In the genomic region with DNA sequence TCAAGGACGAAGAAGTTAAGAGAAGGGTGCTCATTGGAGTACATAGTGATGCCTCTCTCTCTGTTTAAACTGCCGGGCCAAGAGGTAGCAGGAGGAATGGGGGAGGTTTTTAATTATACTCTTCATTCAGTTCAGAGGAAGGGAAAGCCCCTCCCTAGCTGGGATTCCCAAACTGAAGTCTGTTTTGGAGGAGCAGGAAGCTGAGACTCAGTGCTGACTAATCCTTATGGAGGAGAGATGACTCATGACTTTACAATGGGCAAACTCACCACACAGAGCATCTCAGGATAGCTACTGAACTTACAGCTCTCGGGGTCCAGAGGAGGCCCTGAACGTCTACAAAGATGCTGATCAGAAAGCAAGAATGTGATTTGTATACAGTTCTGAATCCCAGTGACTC, we compare ENCODE assay signal across 25 mouse cellular contexts. TPM values are rescaled to one million over a fixed set of nuclear protein-coding genes. Genes with fewer than 3 reads are reported as not detected.
DNase-seq lines count a peak whose midpoint lies in the region; ATAC-seq and TF ChIP-seq lines count a peak whose summit lies in the region.
"Had no signal": no experiment of that assay in that cellular context is flagged by ENCODE, and none has a peak within 500 bp of the region (broad histone marks: within the 10 kb centered on the region; RNA-seq: fewer than 3 reads in every experiment).

No protein-coding gene starts in this region.

- H3K4me2 ChIP-seq in kidney, postnatal 0 days (ENCODE audit: low read length): no peak overlapping the region
- H3K4me2 ChIP-seq in lung, postnatal 0 days (replicated peaks; ENCODE audit: low read depth, low read length): no peak overlapping the region
- H3K4me2 ChIP-seq in myocyte (ENCODE audit: low read depth): peak overlapping the region; percentile 63
- H3K4me2 ChIP-seq: hindbrain, embryonic 12.5 days; limb, embryonic 12.5 days; liver, embryonic 12.5 days; lung, embryonic 14.5 days; stomach, embryonic 15.5 days had no signal

- DNase-seq in kidney, postnatal 0 days (ENCODE audit: low spot score): peak; percentile 40
- no peak for DNase-seq in kidney, postnatal 14 days
- DNase-seq in lung, postnatal 0 days (ENCODE audit: low spot score): peak; percentile 7
- no peak for DNase-seq in lung, adult 2 months
- no peak for DNase-seq in ES-E14 (ENCODE audit: low read depth, low spot score)
- no peak for DNase-seq in adrenal gland, adult (ENCODE audit: inconsistent age in 2 of 2, low spot score in 1 of 2)
- DNase-seq: B cell, adult 2 months; cerebellum, adult 8-10 months; gastrocnemius, postnatal 10 days; heart, postnatal 14 days; kidney, adult 2 months; kidney, postnatal 25 days; layer of hippocampus, postnatal 36 days; lung, embryonic 14.5 days; lung, postnatal 4 days; retina, postnatal 1 day; thymus, adult 2 months had no signal

- no peak for TF ChIP-seq CTCF in kidney, postnatal 0 days (IDR thresholded peaks at IDR 0.05; ENCODE audit: low read depth)
- TF ChIP-seq CTCF in lung, postnatal 0 days (IDR thresholded peaks at IDR 0.05): no peak
- no peak for TF ChIP-seq CTCF in lung, adult 2 months (IDR thresholded peaks at IDR 0.05; ENCODE audit: insufficient read depth, low read length)

- H3K79me2 ChIP-seq in myocyte (ENCODE audit: control insufficient read depth, insufficient read depth): no peaks in the 10 kb centered on the region

- 32% methylated on average over 4 of the region's 4 CpGs for WGBS in kidney, postnatal 0 days
- 29% methylated on average over 4 of the region's 4 CpGs for WGBS in lung, postnatal 0 days
- 31% methylated on average over 4 of the region's 4 CpGs for WGBS in lung, adult 2 months

- no peak overlapping the region for H3K27ac ChIP-seq in kidney, postnatal 0 days
- no peak overlapping the region for H3K27ac ChIP-seq in lung, postnatal 0 days (ENCODE audit: low read length)
- H3K27ac ChIP-seq in ES-E14 (ENCODE audit: insufficient read depth, low read depth, low read length, poor library complexity, severe bottlenecking): no peak overlapping the region
- H3K27ac ChIP-seq: hindbrain, embryonic 12.5 days; limb, embryonic 12.5 days; liver, embryonic 12.5 days; stomach, embryonic 15.5 days had no signal

- TF ChIP-seq POLR2A in lung, adult 2 months (IDR thresholded peaks at IDR 0.05; ENCODE audit: borderline replicate concordance, extremely low read depth, low read depth, low read length): no peak
- no peak for TF ChIP-seq POLR2A in myocyte (IDR thresholded peaks at IDR 0.05; ENCODE audit: insufficient read length, low read depth)

- no peaks in the 10 kb centered on the region for H3K36me3 ChIP-seq in kidney, postnatal 0 days (ENCODE audit: insufficient read depth, low read length)
- no peaks in the 10 kb centered on the region for H3K36me3 ChIP-seq in lung, postnatal 0 days (ENCODE audit: insufficient read depth, low read length)
- no peaks in the 10 kb centered on the region for H3K36me3 ChIP-seq in ES-E14 (ENCODE audit: control insufficient read depth, insufficient read depth, low read length, poor library complexity, severe bottlenecking)
- no peaks in the 10 kb centered on the region for H3K36me3 ChIP-seq in myocyte (ENCODE audit: control insufficient read depth, insufficient read depth)
- H3K36me3 ChIP-seq: hindbrain, embryonic 12.5 days; limb, embryonic 12.5 days; liver, embryonic 12.5 days; stomach, embryonic 15.5 days had no signal

- H3K27me3 ChIP-seq in kidney, postnatal 0 days (ENCODE audit: insufficient read depth, low read length): no peaks in the 10 kb centered on the region
- no peaks in the 10 kb centered on the region for H3K27me3 ChIP-seq in lung, postnatal 0 days (replicated peaks; ENCODE audit: insufficient read depth, low read length)
- H3K27me3 ChIP-seq in myocyte (ENCODE audit: control insufficient read depth, insufficient read depth, insufficient read length): no peaks in the 10 kb centered on the region
- H3K27me3 ChIP-seq: hindbrain, embryonic 12.5 days; limb, embryonic 12.5 days; liver, embryonic 12.5 days; stomach, embryonic 15.5 days had no signal

- H3ac ChIP-seq in myocyte (ENCODE audit: control insufficient read depth, insufficient read length): no peak overlapping the region

- H3K9ac ChIP-seq in kidney, postnatal 0 days (ENCODE audit: low read depth, low read length): no peak overlapping the region
- no peak overlapping the region for H3K9ac ChIP-seq in lung, postnatal 0 days (replicated peaks; ENCODE audit: low read depth)
- no peak overlapping the region for H3K9ac ChIP-seq in ES-E14 (ENCODE audit: insufficient read depth, low read depth, low read length, poor library complexity, severe bottlenecking)
- H3K9ac ChIP-seq: hindbrain, embryonic 12.5 days; limb, embryonic 12.5 days; liver, embryonic 12.5 days; lung, embryonic 14.5 days; stomach, embryonic 15.5 days had no signal

- no peaks in the 10 kb centered on the region for H3K4me1 ChIP-seq in kidney, postnatal 0 days (replicated peaks; ENCODE audit: insufficient read depth, low read length)
- no peaks in the 10 kb centered on the region for H3K4me1 ChIP-seq in lung, postnatal 0 days (ENCODE audit: insufficient read depth, low read depth, low read length)
- 0 out of 2 replicates have a peak, but pooled peaks cover 2% of the 10 kb centered on the region for H3K4me1 ChIP-seq in lung, adult 2 months (ENCODE audit: control insufficient read depth, insufficient read depth, low read length)
- peaks cover 0 to 2% of the 10 kb centered on the region in 2 experiments; a peak in 1 of 4 replicates for H3K4me1 ChIP-seq in ES-E14 (ENCODE audit: control insufficient read depth in 2 of 2, insufficient read depth in 2 of 2, low read length in 2 of 2, poor library complexity in 1 of 2)
- H3K4me1 ChIP-seq: hindbrain, embryonic 12.5 days; limb, embryonic 12.5 days; liver, embryonic 12.5 days; stomach, embryonic 15.5 days had no signal

- H3K4me3 ChIP-seq in kidney, postnatal 0 days (replicated peaks; ENCODE audit: low read depth, low read length): no peak overlapping the region
- H3K4me3 ChIP-seq in lung, postnatal 0 days (ENCODE audit: low read depth, low read length): no peak overlapping the region
- H3K4me3 ChIP-seq in lung, adult 2 months (replicated peaks; ENCODE audit: extremely low read depth, low read depth, low read length): no peak overlapping the region
- no peak overlapping the region for H3K4me3 ChIP-seq in ES-E14 (ENCODE audit: insufficient read depth in 1 of 2, low read depth in 1 of 2, low read length in 2 of 2, poor library complexity in 1 of 2, severe bottlenecking in 1 of 2)
- no peak overlapping the region for H3K4me3 ChIP-seq in myocyte
- H3K4me3 ChIP-seq: hindbrain, embryonic 12.5 days; limb, embryonic 12.5 days; liver, embryonic 12.5 days; stomach, embryonic 15.5 days had no signal

- no peak for TF ChIP-seq EP300 in lung, postnatal 0 days (IDR thresholded peaks at IDR 0.05)

- H3K9me3 ChIP-seq in kidney, postnatal 0 days (replicated peaks; ENCODE audit: low read length): no peaks in the 10 kb centered on the region
- no peaks in the 10 kb centered on the region for H3K9me3 ChIP-seq in lung, postnatal 0 days (ENCODE audit: low read length)
- H3K9me3 ChIP-seq in ES-E14 (ENCODE audit: control insufficient read depth, insufficient read depth, low read depth, low read length): no peaks in the 10 kb centered on the region
- H3K9me3 ChIP-seq: hindbrain, embryonic 12.5 days; liver, embryonic 12.5 days; stomach, embryonic 15.5 days had no signal

- no peak for ATAC-seq in kidney, postnatal 0 days (replicated peaks; ENCODE audit: low FRiP score, low read depth)
- ATAC-seq in lung, postnatal 0 days: no peak; the same call in 1 of the 2 replicates
- ATAC-seq in cerebellum, adult (ENCODE audit: insufficient number of reproducible peaks, low FRiP score, low TSS enrichment): no peak
- ATAC-seq: inflammation-experienced regulatory T-cells, adult 6 months; liver, embryonic 12.5 days; midbrain, embryonic 16.5 days had no signal

- in situ Hi-C loops in ES-E14 (cut with MboI; ENCODE audit: low sequenced_read_pairs in 2 of 2, unreplicated experiment in 2 of 2): no loop called here

TF ChIP-seq in ES-E14, 5 proteins besides CTCF, POLR2A, EP300 and RAD21:
- TF ChIP-seq ZNF384 (IDR thresholded peaks at IDR 0.05; ENCODE audit: low read depth, low read length) (no peak), MAFK (IDR thresholded peaks at IDR 0.05; ENCODE audit: insufficient read depth, low read depth, low read length) (peak; percentile 71)

TF ChIP-seq in myocyte, 11 proteins besides CTCF, POLR2A, EP300 and RAD21:
- TF ChIP-seq SRF (IDR thresholded peaks at IDR 0.05; ENCODE audit: control insufficient read depth, insufficient read length, low read depth) (no peak), USF1 (IDR thresholded peaks at IDR 0.05; ENCODE audit: low read depth) (no peak), MYOG (IDR thresholded peaks at IDR 0.05; ENCODE audit: control insufficient read depth in 1 of 3, insufficient read depth in 1 of 3, insufficient read length in 2 of 3, low read depth in 2 of 3) (no peak), POLR2AphosphoS2 (IDR thresholded peaks at IDR 0.05; ENCODE audit: insufficient read length, low read depth) (no peak), CEBPB (IDR thresholded peaks at IDR 0.05; ENCODE audit: insufficient read depth, poor library complexity, severe bottlenecking) (no peak), TCF3 (IDR thresholded peaks at IDR 0.05; ENCODE audit: insufficient read length, low read depth) (no peak), MAX (IDR thresholded peaks at IDR 0.05; ENCODE audit: low read depth) (no peak), TCF12 (IDR thresholded peaks at IDR 0.05; ENCODE audit: insufficient read depth, poor library complexity, severe bottlenecking) (no peak), MYOD1 (IDR thresholded peaks at IDR 0.05; ENCODE audit: control insufficient read depth in 1 of 3, insufficient read length in 2 of 3, low read depth in 2 of 3) (no peak), E2F4 (IDR thresholded peaks at IDR 0.05; ENCODE audit: insufficient read depth) (no peak), REST (IDR thresholded peaks at IDR 0.05; ENCODE audit: insufficient read depth, insufficient read length) (no peak)

RNA-seq across cellular contexts. Expression of a gene that starts 18.3 kb away (rescaled TPM):
- 10.3 and 10.9 TPM in 2 replicates for polyA plus RNA-seq in kidney, postnatal 0 days (2015; fragmentation: Nextera tagmentation; extraction: Ambion mirVana)
- polyA plus RNA-seq in lung, postnatal 0 days (2015; fragmentation: Nextera tagmentation; extraction: Ambion mirVana): 18.1 and 19.5 TPM in 2 replicates
- 32.5 and 33.3 TPM in 2 replicates for polyA plus RNA-seq in lung, adult 2 months (2012; rRNA removed)
- 5.1 and 5.2 TPM in 2 replicates for total RNA-seq in ES-E14 (2012; rRNA removed)
- polyA plus RNA-seq in myocyte (2012; fragmentation: generic; extraction: Trizol): 1.1 TPM
- polyA plus RNA-seq: inflammation-experienced regulatory T-cells, adult 6 months had no signal

Comparison
In these comparisons a context has a peak if more than half of its experiments do, and no peak if none do; other contexts are left out.
1. DNase-seq: peak in kidney, postnatal 0 days (single experiment) and lung, postnatal 0 days (single experiment); none in kidney, postnatal 14 days (single experiment), lung, adult 2 months (single experiment), ES-E14 (single experiment) and adrenal gland, adult (0 of 2).